Comparison of ENCODE assay signal across 14 mouse cellular contexts in genomic region chr9:70290785-70291184, GRCm38 (mm10).
A peak's percentile ranks its signal among the peaks of the same experiment; 100 is the strongest.
DNase-seq lines count a peak whose midpoint lies in the region; ATAC-seq and TF ChIP-seq lines count a peak whose summit lies in the region.
"Had no signal": no experiment of that assay in that cellular context is flagged by ENCODE, and none has a peak within 500 bp of the region (broad histone marks: within the 10 kb centered on the region; RNA-seq: fewer than 3 reads in every experiment).

No protein-coding gene starts in this region.

- TF ChIP-seq EP300 in stomach, postnatal 0 days (optimal IDR thresholded peaks at IDR 0.05) = no peak

- DNase-seq in forebrain, embryonic 11.5 days (ENCODE audit: low spot score) = no peak
- DNase-seq in neural tube, embryonic 10.5 days (ENCODE audit: extremely low spot score, low spot score) = no peak
- peak; percentile 17 for DNase-seq in adrenal gland, postnatal 14 days
- DNase-seq in stomach, postnatal 0 days (ENCODE audit: low spot score) = no peak
- DNase-seq in yolk sac, embryonic 10.5 days (ENCODE audit: low spot score) = no peak
- DNase-seq: cerebellum, postnatal 36 days; lung, embryonic 14.5 days; thymus, postnatal 14 days had no signal

- WGBS in forebrain, embryonic 15.5 days = 39% methylated on average over 10 of the region's 10 CpGs
- WGBS in forebrain, embryonic 11.5 days = 67% methylated on average over 10 of the region's 10 CpGs
- 41% methylated on average over 10 of the region's 10 CpGs for WGBS in neural tube, embryonic 15.5 days
- 57% methylated on average over 10 of the region's 10 CpGs for WGBS in stomach, postnatal 0 days

- H3K9ac ChIP-seq in forebrain, embryonic 15.5 days (replicated peaks) = no peak overlapping the region
- H3K9ac ChIP-seq in forebrain, embryonic 11.5 days (ENCODE audit: low read length) = no peak overlapping the region
- H3K9ac ChIP-seq in neural tube, embryonic 15.5 days (replicated peaks) = no peak overlapping the region
- H3K9ac ChIP-seq in stomach, postnatal 0 days (ENCODE audit: low read length) = no peak overlapping the region
- H3K9ac ChIP-seq: embryonic facial prominence, embryonic 12.5 days; lung, embryonic 14.5 days had no signal

- no peak overlapping the region for H3K4me2 ChIP-seq in forebrain, embryonic 15.5 days (replicated peaks)
- H3K4me2 ChIP-seq in forebrain, embryonic 11.5 days (ENCODE audit: low read depth, low read length, severe bottlenecking) = no peak overlapping the region
- no peak overlapping the region for H3K4me2 ChIP-seq in neural tube, embryonic 15.5 days
- H3K4me2 ChIP-seq in stomach, postnatal 0 days (replicated peaks; ENCODE audit: low read depth) = no peak overlapping the region
- H3K4me2 ChIP-seq: embryonic facial prominence, embryonic 12.5 days; lung, embryonic 14.5 days had no signal

- TF ChIP-seq CTCF in stomach, postnatal 0 days (IDR thresholded peaks at IDR 0.05; ENCODE audit: low read depth) = no peak

- no peak for ATAC-seq in forebrain, embryonic 15.5 days (replicated peaks)
- no peak for ATAC-seq in forebrain, embryonic 11.5 days (replicated peaks; ENCODE audit: low FRiP score)
- no peak for ATAC-seq in neural tube, embryonic 15.5 days (ENCODE audit: low FRiP score)
- no peak for ATAC-seq in stomach, postnatal 0 days (ENCODE audit: low FRiP score, low TSS enrichment)
- ATAC-seq in monocyte, adult 5-6 weeks (replicated peaks; ENCODE audit: insufficient number of reproducible peaks, low FRiP score, low TSS enrichment, poor library complexity, severe bottlenecking) = no peak
- ATAC-seq: CD4-positive, CD25-positive, alpha-beta regulatory T cell, adult 4 months; inflammation-experienced regulatory T-cells, adult 6 months had no signal

- H3K36me3 ChIP-seq in forebrain, embryonic 15.5 days = no peaks in the 10 kb centered on the region
- H3K36me3 ChIP-seq in forebrain, embryonic 11.5 days (ENCODE audit: control insufficient read depth, insufficient read depth, low read length) = no peaks in the 10 kb centered on the region
- H3K36me3 ChIP-seq in neural tube, embryonic 15.5 days = no peaks in the 10 kb centered on the region
- H3K36me3 ChIP-seq in stomach, postnatal 0 days (ENCODE audit: control insufficient read depth, insufficient read depth, low read length) = no peaks in the 10 kb centered on the region; the same call in 1 of the 2 replicates
- H3K36me3 ChIP-seq: embryonic facial prominence, embryonic 12.5 days had no signal

- peak overlapping the region; percentile 25; the same call in 1 of the 2 replicates for H3K27ac ChIP-seq in forebrain, embryonic 15.5 days (replicated peaks)
- no peak overlapping the region for H3K27ac ChIP-seq in forebrain, embryonic 11.5 days (ENCODE audit: low read depth, low read length)
- H3K27ac ChIP-seq in neural tube, embryonic 15.5 days (replicated peaks) = peak overlapping the region; percentile 30; the same call in 1 of the 2 replicates
- 0 out of 2 replicates have a peak overlapping the region, but pooled peaks have one; percentile 24 for H3K27ac ChIP-seq in stomach, postnatal 0 days (replicated peaks)
- H3K27ac ChIP-seq: embryonic facial prominence, embryonic 12.5 days had no signal

- H3K9me3 ChIP-seq in forebrain, embryonic 15.5 days = no peaks in the 10 kb centered on the region
- no peaks in the 10 kb centered on the region for H3K9me3 ChIP-seq in forebrain, embryonic 11.5 days (ENCODE audit: control insufficient read depth, low read length)
- H3K9me3 ChIP-seq in neural tube, embryonic 15.5 days (replicated peaks) = no peaks in the 10 kb centered on the region
- H3K9me3 ChIP-seq in stomach, postnatal 0 days (ENCODE audit: control insufficient read depth, low read length) = no peaks in the 10 kb centered on the region
- H3K9me3 ChIP-seq: embryonic facial prominence, embryonic 12.5 days had no signal

- H3K4me1 ChIP-seq in forebrain, embryonic 15.5 days = peaks cover 11% of the 10 kb centered on the region
- 0 out of 2 replicates have a peak, but pooled peaks cover 2% of the 10 kb centered on the region for H3K4me1 ChIP-seq in forebrain, embryonic 11.5 days (replicated peaks; ENCODE audit: control insufficient read depth, insufficient read depth, low read length)
- H3K4me1 ChIP-seq in neural tube, embryonic 15.5 days = peaks cover 14% of the 10 kb centered on the region; the same call in 1 of the 2 replicates
- H3K4me1 ChIP-seq in stomach, postnatal 0 days (replicated peaks; ENCODE audit: control insufficient read depth, insufficient read depth) = peaks cover 6% of the 10 kb centered on the region; the same call in 1 of the 2 replicates
- H3K4me1 ChIP-seq: embryonic facial prominence, embryonic 12.5 days had no signal

- H3K27me3 ChIP-seq in forebrain, embryonic 15.5 days = no peaks in the 10 kb centered on the region
- H3K27me3 ChIP-seq in forebrain, embryonic 11.5 days (ENCODE audit: control insufficient read depth, insufficient read depth, low read length) = no peaks in the 10 kb centered on the region
- no peaks in the 10 kb centered on the region for H3K27me3 ChIP-seq in neural tube, embryonic 15.5 days (replicated peaks)
- H3K27me3 ChIP-seq in stomach, postnatal 0 days (ENCODE audit: control insufficient read depth, insufficient read depth, low read length) = no peaks in the 10 kb centered on the region
- H3K27me3 ChIP-seq: embryonic facial prominence, embryonic 12.5 days had no signal

- no peak overlapping the region for H3K4me3 ChIP-seq in forebrain, embryonic 15.5 days
- no peak overlapping the region for H3K4me3 ChIP-seq in forebrain, embryonic 11.5 days (ENCODE audit: low read depth, low read length)
- no peak overlapping the region for H3K4me3 ChIP-seq in neural tube, embryonic 15.5 days (replicated peaks)
- H3K4me3 ChIP-seq in stomach, postnatal 0 days (ENCODE audit: low read depth, low read length) = no peak overlapping the region
- H3K4me3 ChIP-seq: embryonic facial prominence, embryonic 12.5 days had no signal
